Mouse (Mus musculus) megakaryocyte, embryonic 14.5 days (primary cell): ENCODE measurements at regions not wholly inside any gene's neighbourhood (a gene's known extent, or its start where the extent isn't known, plus 50 kb on each side); places are given as distances from the start of the nearest gene placed in this dataset.

Source experiments
- FLI1 ChIP-seq: IDR thresholded peaks from 2 replicates; pipeline ENCODE4 v1.6.1; 2012; ENCODE audit warnings: low read length, inconsistent platforms, mixed read lengths
- GATA1 ChIP-seq: IDR thresholded peaks from 3 replicates; pipeline ENCODE4 v1.6.1; 2012; ENCODE audit warnings: mixed read lengths, low read length, inconsistent platforms, borderline replicate concordance

GRCm38 (mm10) chr5:35162607-35163006, 57.0 kb upstream of the Lrpap1 start:
- TF ChIP-seq GATA1 (no peak), FLI1 (no peak)
